Mouse (Mus musculus) kidney, embryonic 15.5 days (tissue): ENCODE data around the gene Igdcc3. TPM values are rescaled to one million over a fixed set of nuclear protein-coding genes. Genes with fewer than 3 reads are reported as not detected.
A peak's percentile ranks its signal among the peaks of the same experiment; 100 is the strongest.
"Not testable (repeated sequence)": the region's sequence is repeated elsewhere in the genome, so short reads cannot be mapped to it uniquely, and the experiment has no call there.

Source experiments
- ATAC-seq: fragments of 200-750 bp; cut with Nextera tagmentation; replicated peaks from 2 replicates; pipeline ENCODE4 v1.8.0; 2017; ENCODE audit warnings: moderate TSS enrichment; ENCODE audit not compliant: low FRiP score
- H3K27ac ChIP-seq: fragments of 300-500 bp; sonication (generic); 2 replicates; pipeline ENCODE4 v1.5.1; 2015; ENCODE audit warnings: mild to moderate bottlenecking, inconsistent platforms
- H3K27me3 ChIP-seq: fragments of 300-500 bp; sonication (generic); 2 replicates; pipeline ENCODE4 v1.6.1; 2015; ENCODE audit warnings: inconsistent platforms
- H3K36me3 ChIP-seq: fragments of 300-500 bp; sonication (generic); 2 replicates; pipeline ENCODE4 v1.6.1; 2015; ENCODE audit warnings: inconsistent platforms
- H3K4me1 ChIP-seq: fragments of 300-500 bp; sonication (generic); 2 replicates; pipeline ENCODE4 v1.6.1; 2015; ENCODE audit warnings: inconsistent platforms
- H3K4me2 ChIP-seq: fragments of 300-500 bp; sonication (generic); 2 replicates; pipeline ENCODE4 v1.6.1; 2015; ENCODE audit warnings: moderate library complexity, mild to moderate bottlenecking, inconsistent platforms
- H3K4me3 ChIP-seq: fragments of 300-500 bp; sonication (generic); replicated peaks from 2 replicates; pipeline ENCODE4 v1.5.1; 2015; ENCODE audit warnings: mild to moderate bottlenecking, inconsistent platforms
- H3K9ac ChIP-seq: fragments of 300-500 bp; sonication (generic); 2 replicates; pipeline ENCODE4 v1.6.1; 2015; ENCODE audit warnings: mild to moderate bottlenecking, inconsistent platforms
- H3K9me3 ChIP-seq: fragments of 300-500 bp; sonication (generic); replicated peaks from 2 replicates; pipeline ENCODE4 v1.6.1; 2016; ENCODE audit warnings: inconsistent platforms
- WGBS: fragments of 180-500 bp; shearing (Covaris S2); methylation state at CpG from one replicate; pipeline ENCODE4 v1.1.7; 2015; ENCODE audit warnings: mixed read lengths; 5-methylcytosine and 5-hydroxymethylcytosine counted together
- polyA plus RNA-seq: library from polyadenylated mRNA; unstranded; fragments of >200 nt; fragmentation: Nextera tagmentation; extraction: Ambion mirVana; gene quantifications from 2 replicates; pipeline ENCODE4 v1.2.1, GENCODE M21; 2015

The Igdcc3 gene
- polyA plus RNA-seq, 1 experiment from 2014 or later, result 4.2 TPM

DNA sequence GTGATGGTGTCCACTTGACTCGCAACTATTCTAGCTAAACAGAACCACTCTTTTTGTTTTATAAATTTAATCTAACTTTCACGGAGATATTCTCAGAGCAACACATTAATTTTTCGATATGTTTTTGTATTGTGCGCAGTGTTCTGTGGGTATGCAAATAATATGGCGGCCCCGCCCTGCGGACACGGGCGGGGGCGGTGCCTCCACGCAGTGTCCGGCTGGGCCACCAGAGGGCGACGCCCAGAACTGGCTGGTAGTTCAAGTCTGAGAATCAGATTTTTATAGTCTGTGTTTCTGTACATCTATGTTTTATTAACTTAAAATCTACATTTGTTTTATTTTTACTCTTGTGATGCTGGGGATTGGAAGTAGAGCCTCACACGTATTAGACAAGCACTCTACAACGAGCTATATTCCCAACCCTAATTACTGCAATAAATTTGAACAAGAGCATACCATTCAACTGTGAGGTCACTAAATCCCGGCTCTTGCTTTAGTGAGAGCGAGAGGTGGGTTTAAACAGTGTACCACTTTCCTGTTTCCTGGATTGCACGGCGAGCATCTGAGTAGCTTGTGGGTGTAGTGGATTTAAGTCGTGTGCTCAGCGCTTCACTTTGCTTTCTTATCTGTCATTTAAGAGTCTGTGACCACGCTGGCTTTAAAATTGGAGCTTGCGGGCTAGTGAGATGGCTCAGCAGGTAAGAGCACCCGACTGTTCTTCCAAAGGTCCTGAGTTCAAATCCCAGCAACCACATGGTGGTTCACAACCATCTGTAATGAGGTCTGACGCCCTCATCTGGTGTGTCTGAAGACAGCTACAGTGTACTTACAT, 56.0 kb downstream of the Igdcc3 start:
- H3K4me2 ChIP-seq, result peak overlapping the region; percentile 34
- H3K9ac ChIP-seq, result no peak overlapping the region
- peaks cover 53% of the 10 kb centered on the region for H3K4me1 ChIP-seq
- H3K9me3 ChIP-seq, result no peaks in the 10 kb centered on the region; the same call in 1 of the 2 replicates
- no peaks in the 10 kb centered on the region for H3K36me3 ChIP-seq
- H3K27ac ChIP-seq, result peak overlapping the region; percentile 96
- ATAC-seq, result peak; percentile 64
- H3K4me3 ChIP-seq, result peak overlapping the region; percentile 8; the same call in 1 of the 2 replicates
- 0 out of 2 replicates have a peak, but pooled peaks cover 3% of the 10 kb centered on the region for H3K27me3 ChIP-seq
- 15% methylated on average over 26 of the region's 26 CpGs for WGBS

DNA sequence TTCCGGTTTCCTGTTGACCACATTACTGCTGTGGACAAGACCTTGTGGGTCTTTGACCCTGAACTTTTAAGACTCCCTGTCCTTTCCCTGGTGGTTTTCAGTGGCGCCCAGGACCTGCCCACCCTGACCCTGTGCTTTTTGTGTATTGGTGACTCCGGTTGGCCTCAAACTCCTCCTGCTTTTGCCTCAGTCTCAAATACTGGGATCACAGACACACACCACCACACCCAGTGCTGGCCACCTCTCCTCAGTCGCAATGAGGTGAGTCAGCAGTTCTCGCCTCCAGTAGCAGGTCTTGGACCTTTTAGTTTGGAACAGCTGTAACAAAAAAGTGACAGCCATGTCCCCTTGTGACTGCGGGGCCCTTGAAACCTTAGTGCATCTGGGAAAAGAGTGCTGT, 56.8 kb downstream of the Igdcc3 start:
- 78% methylated on average over 6 of the region's 6 CpGs for WGBS
- no peak overlapping the region for H3K27ac ChIP-seq

DNA sequence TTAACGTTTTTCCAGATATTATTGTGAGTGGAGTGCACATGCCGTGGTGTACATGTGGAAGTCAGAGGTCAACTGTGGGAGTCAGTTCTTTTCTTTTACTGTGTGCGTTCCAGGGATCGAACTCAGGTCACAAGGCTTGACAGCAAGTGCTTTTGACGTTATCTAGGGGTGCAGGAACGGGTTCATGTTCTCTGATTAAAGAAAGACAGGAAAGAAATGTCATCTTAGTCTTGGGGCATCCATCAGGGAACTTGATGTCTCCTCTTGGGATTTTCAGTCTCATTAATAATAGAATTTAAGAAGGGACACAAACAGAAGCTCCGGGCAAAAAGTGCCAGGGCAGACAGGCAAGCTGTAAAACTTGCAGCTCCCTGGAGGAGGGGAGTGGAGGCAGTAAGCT, 58.7 kb downstream of the Igdcc3 start:
- H3K27me3 ChIP-seq, result no peaks in the 10 kb centered on the region
- H3K4me2 ChIP-seq, result no peak overlapping the region
- H3K27ac ChIP-seq, result peak overlapping the region; percentile 82; the same call in 1 of the 2 replicates
- peaks cover 36% of the 10 kb centered on the region for H3K4me1 ChIP-seq
- no peak for ATAC-seq
- no peaks in the 10 kb centered on the region for H3K36me3 ChIP-seq
- H3K9me3 ChIP-seq, result no peaks in the 10 kb centered on the region
- 17% methylated on average over 7 of the region's 7 CpGs for WGBS
- H3K9ac ChIP-seq, result no peak overlapping the region
- H3K4me3 ChIP-seq, result no peak overlapping the region

More for the DNA sequence above, 56.8 kb downstream of the Igdcc3 start:
- ATAC-seq, result no peak
- peaks cover 48% of the 10 kb centered on the region for H3K4me1 ChIP-seq
- H3K9ac ChIP-seq, result no peak overlapping the region
- H3K9me3 ChIP-seq, result no peaks in the 10 kb centered on the region; the same call in 1 of the 2 replicates
- 0 out of 2 replicates have a peak, but pooled peaks cover 3% of the 10 kb centered on the region for H3K27me3 ChIP-seq
- H3K36me3 ChIP-seq, result no peaks in the 10 kb centered on the region
- no peak overlapping the region for H3K4me2 ChIP-seq
- no peak overlapping the region for H3K4me3 ChIP-seq

DNA sequence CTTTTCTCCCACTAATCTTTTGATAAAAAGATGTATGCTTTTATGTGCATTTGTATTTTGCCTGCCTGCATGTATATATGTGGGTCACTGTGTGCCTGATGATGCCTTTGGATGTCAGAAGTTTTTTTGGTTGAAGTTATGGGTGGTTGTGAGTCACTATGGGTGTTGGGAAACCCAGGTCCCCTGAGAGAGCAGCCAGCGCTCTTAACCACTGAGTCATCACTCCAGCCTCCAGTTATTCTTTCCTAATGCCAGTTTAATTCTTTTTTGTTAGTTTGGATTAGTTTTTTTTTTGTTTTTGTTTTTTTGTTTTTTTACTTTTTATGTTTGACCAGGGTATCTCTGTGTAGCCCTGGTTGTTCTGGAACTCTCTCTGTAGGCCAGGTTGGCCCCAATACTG, 59.6 kb downstream of the Igdcc3 start:
- Histone ChIP-seq H3K9ac (no peak overlapping the region), H3K4me3 (no peak overlapping the region), H3K36me3 (no peaks in the 10 kb centered on the region), H3K27me3 (no peaks in the 10 kb centered on the region), H3K4me2 (no peak overlapping the region), H3K27ac (peak overlapping the region; percentile 82; the same call in 1 of the 2 replicates), H3K4me1 (peaks cover 27% of the 10 kb centered on the region), H3K9me3 (no peaks in the 10 kb centered on the region)
- WGBS, result 79% methylated on average over 1 of the region's 1 CpGs
- no peak for ATAC-seq

DNA sequence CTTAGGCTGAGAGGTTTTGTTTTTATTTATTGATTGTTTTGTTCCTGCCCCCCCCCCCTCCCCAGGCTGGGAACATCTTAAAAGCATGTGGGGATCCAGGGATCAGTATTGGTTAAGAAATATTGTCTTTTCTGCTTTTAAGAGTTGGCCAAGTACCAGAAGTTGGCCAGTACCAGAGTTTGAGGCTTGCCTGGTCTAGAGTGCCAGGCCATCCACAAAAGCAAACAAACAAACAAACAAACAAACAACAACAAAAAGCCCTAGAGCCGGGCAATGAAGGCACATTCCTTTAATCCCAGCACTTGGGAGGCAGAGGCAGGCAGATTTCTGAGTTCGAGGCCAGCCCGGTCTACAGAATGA, 60.0 kb downstream of the Igdcc3 start:
- H3K27me3 ChIP-seq, result no peaks in the 10 kb centered on the region
- H3K4me2 ChIP-seq, result no peak overlapping the region
- H3K9ac ChIP-seq, result no peak overlapping the region
- no peaks in the 10 kb centered on the region for H3K9me3 ChIP-seq
- H3K4me3 ChIP-seq, result no peak overlapping the region
- peaks cover 23% of the 10 kb centered on the region for H3K4me1 ChIP-seq
- H3K36me3 ChIP-seq, result no peaks in the 10 kb centered on the region
- 40% methylated on average over 3 of the region's 3 CpGs for WGBS
- H3K27ac ChIP-seq, result peak overlapping the region; percentile 82
- ATAC-seq, result no peak

DNA sequence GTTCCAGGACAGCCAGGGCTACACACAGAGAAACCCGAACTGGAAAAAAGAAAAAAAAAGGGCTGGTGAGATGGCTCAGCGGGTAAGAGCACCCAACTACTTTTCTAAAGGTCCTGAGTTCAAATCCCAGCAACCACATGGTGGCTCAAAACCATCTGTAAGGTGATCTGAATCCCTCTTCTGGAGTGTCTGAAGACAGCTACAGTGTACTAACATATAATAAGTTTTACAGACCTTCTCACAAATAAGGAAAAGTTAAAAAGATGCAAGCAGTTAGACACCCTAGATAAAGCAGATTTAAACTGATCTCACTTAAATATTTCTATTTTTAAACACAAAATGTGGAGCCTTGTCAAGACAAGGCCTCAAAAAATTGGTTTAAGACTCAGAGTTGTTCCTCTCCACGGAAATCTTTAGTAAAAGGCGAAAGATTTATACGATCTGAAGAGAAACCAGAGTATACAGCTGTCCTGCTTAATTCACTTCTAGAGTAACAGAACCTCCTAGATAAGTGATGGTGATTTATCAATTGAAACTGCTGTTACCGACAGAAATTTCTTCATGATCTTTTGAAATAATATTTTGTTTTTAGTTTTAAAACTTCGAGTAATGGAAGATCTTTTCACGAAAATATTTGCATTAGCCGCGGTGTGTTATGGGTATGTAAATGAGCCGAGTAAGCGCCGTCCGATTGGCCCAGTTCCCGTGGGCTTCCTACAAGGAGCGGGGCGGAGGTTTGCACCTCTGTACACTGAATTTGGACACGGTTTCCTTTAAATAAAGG, 60.6 kb downstream of the Igdcc3 start:
- ATAC-seq, result peak; percentile 91
- Histone ChIP-seq H3K27ac (peak overlapping the region; percentile 82), H3K4me1 (peaks cover 21% of the 10 kb centered on the region), H3K36me3 (no peaks in the 10 kb centered on the region), H3K9me3 (no peaks in the 10 kb centered on the region), H3K9ac (peak overlapping the region; percentile 50; the same call in 1 of the 2 replicates), H3K4me2 (peak overlapping the region; percentile 70), H3K27me3 (no peaks in the 10 kb centered on the region), H3K4me3 (peak overlapping the region; percentile 46)
- WGBS, result under 1% methylated on average over 18 of the region's 18 CpGs

DNA sequence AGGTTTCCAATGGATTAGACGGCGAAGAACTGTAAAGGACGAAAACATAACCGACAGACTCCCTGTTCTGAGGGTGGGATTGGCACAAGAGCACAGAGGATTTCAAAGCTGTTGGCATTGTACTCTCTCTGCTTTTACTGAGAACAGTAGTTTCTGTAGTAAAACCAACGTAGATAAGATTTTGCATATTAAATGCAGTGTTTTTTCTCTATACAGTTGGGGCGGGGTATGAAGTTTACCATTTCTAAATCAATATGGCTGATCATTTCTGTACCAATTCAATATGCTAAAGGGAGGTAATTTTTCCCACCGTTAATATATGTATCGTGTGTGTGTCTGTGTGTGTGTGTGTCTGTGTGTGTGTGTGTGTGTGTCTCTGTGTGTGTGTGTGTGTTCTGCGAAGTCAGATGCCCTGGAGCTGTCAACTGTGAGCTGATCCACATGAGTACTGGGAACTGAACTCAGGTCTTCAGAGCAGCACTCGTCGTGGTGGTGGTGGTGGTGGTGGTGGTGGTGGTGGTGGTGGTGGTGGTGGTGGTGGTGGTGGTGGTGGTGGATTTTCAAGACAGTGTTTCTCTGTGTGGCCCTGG, 61.3 kb downstream of the Igdcc3 start:
- Histone ChIP-seq H3K9ac (peak overlapping the region; percentile 50; the same call in 1 of the 2 replicates), H3K4me3 (peak overlapping the region; percentile 46), H3K36me3 (no peaks in the 10 kb centered on the region), H3K4me1 (peaks cover 16% of the 10 kb centered on the region), H3K27me3 (no peaks in the 10 kb centered on the region), H3K27ac (peak overlapping the region; percentile 82), H3K9me3 (no peaks in the 10 kb centered on the region), H3K4me2 (peak overlapping the region; percentile 70)
- no peak for ATAC-seq
- 30% methylated on average over 11 of the region's 11 CpGs for WGBS

DNA sequence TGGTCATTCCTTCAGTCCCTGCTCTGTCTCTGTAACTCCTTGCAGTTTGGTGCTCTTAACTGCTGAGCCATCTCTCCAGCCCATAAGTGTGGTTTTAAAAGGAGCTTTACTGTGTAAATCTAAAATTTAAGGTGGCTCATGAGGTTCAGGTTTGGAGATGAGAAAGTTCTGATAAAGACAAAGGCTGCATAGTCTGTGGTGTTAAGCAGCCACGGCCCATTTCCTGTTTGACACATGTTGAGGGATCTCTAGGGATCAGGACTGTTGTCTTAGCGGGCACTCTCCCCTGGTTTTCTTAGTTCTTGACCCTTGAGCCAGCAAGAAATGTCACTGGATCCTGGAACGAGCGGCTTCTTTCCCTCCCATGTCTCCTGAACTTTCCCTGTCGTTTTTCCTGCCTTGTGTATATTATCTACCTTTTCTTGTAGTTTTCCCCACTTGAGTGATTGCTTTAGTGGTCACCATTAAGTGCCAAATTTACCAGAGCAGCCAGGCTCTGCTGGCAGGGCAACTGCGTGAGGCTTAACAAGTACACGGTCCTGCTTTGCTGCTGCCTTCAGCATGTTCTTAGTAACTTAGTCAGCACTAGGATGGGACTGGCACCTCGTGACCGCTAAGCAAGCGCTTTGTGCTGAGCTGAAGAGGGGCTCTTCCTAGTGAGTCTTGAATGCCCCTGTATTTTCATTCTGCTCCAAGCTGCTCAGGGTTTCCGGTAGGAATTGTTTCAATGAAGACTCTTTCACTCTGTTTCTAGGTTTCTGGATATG, 64.2 kb downstream of the Igdcc3 start:
- 34% methylated on average over 11 of the region's 11 CpGs for WGBS
- no peak overlapping the region for H3K9ac ChIP-seq

DNA sequence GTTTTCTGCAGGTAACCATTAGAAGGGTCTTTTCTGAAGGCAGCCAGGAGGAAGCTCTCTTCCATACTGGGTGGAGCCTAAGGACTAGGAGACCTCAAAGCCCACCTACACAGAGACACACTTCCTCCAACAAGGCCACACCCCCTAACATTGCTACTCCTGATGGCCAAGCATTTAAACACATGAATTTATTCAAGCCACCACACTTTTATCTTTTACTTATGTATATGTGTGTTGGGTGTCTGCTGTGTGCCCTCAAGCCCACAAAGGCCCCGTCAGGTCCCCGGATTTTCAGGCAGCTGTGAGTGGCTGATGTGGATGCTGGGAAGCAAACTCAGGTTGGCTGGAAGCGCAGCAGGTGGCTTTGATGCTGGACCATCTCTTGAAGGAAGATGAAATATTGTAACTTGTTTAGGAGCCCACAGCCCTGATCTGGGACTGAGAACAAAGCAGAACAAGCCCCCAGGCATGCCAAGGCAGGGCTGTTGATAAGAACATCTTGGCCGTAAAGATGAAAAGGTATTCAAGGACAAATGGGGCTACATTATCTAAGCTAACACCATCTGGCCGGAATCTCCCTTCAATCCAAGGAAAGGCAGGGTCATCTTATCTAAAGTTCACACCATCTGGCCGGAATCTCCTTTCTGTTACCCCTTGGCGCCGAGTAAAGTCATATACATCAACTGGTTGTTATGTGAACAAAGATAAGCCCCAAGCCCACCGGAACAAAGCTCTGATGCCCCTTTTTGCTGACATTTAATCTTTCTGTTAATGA, 66.2 kb downstream of the Igdcc3 start:
- H3K9ac ChIP-seq, H3K36me3 ChIP-seq, H3K4me1 ChIP-seq, H3K4me2 ChIP-seq, H3K27me3 ChIP-seq, H3K9me3 ChIP-seq, H3K27ac ChIP-seq, ATAC-seq, H3K4me3 ChIP-seq: not testable (repeated sequence)
- WGBS, result 89% methylated on average over 9 of the region's 9 CpGs

More for the DNA sequence above, 64.2 kb downstream of the Igdcc3 start:
- H3K36me3 ChIP-seq, result no peaks in the 10 kb centered on the region
- H3K27me3 ChIP-seq, result no peaks in the 10 kb centered on the region
- ATAC-seq, result no peak
- H3K27ac ChIP-seq, result no peak overlapping the region
- no peaks in the 10 kb centered on the region for H3K9me3 ChIP-seq
- no peak overlapping the region for H3K4me3 ChIP-seq
- H3K4me1 ChIP-seq, result peaks cover 6% of the 10 kb centered on the region; the same call in 1 of the 2 replicates
- no peak overlapping the region for H3K4me2 ChIP-seq

DNA sequence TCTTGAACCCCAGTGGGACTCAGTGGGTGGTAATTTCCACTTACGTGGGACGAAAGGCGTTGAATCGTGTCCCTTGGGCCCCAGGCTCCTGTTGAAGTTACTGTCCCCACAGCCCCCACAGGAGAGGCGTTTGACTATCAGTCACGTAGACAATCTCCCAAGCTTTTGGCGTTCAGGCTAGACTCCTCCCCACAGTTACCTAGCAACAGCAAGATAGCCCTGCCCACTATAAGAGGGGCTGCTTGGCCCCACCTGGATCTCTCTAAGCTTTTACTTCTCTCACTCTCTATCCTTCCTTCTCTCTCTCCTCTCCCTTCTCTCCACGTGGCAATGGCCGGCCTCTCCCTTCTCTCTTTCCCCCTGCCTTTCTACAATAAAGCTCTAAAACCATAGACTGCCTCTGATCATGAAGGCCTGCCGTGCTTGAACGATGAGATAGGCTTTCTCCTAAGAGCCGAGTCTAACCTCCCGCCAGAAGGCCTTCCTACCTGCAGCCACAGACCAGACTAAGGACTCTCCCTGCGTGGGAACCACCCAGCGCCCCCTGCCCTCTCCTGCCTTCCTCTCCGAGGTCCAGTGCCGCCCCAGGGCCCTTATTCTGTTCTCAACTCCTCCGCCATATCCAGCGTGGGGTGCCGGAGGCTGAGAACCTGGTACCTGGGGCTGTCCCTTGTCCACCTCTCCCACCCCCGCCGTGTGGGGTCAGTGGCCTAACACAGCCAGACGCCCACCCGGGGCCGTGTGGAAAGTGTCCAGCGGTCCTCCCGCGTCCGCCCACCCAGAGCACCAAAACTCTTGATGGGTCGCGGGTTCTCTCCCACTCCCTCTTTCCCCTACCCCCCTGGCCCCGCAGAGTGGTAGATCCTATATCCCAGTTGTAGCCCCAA, 67.5 kb downstream of the Igdcc3 start:
- H3K9me3 ChIP-seq, result no peaks in the 10 kb centered on the region
- no peak for ATAC-seq
- no peak overlapping the region for H3K27ac ChIP-seq
- no peak overlapping the region for H3K9ac ChIP-seq
- no peaks in the 10 kb centered on the region for H3K27me3 ChIP-seq
- no peaks in the 10 kb centered on the region for H3K4me1 ChIP-seq
- no peak overlapping the region for H3K4me3 ChIP-seq
- WGBS, result 88% methylated on average over 32 of the region's 32 CpGs
- H3K4me2 ChIP-seq, result no peak overlapping the region
- no peaks in the 10 kb centered on the region for H3K36me3 ChIP-seq
